Mouse (Mus musculus) erythroblast, adult 5-6 weeks (primary cell): ENCODE measurements around the gene Rdh1. TPM values are rescaled to one million over a fixed set of nuclear protein-coding genes. Genes with fewer than 3 reads are reported as not detected.
A peak's percentile ranks its signal among the peaks of the same experiment; 100 is the strongest.

Experiments used
- ATAC-seq: replicated peaks from 2 replicates; pipeline ENCODE4 v1.8.0; 2016; ENCODE audit warnings: moderate number of reproducible peaks, mild to moderate bottlenecking, moderate TSS enrichment, inconsistent platforms; ENCODE audit not compliant: poor library complexity, low FRiP score, severe bottlenecking
- total RNA-seq, 2 experiments: library from RNA; stranded (forward) in 1 of 2; stranded (reverse) in 1 of 2; fragments of 150-400 nt in 1 of 2; fragments of 200-764, 138-1000 nt in 1 of 2; gene quantifications; 2 replicates each; pipeline versions ENCODE4 v1.2.3 to v1.2.4; 2015 to 2017; ENCODE audit warnings: low replicate concordance in 2 of 2

The Rdh1 gene
- total RNA-seq (2015; ENCODE audit: low replicate concordance): not detected in 2 replicates
- total RNA-seq (2017; ENCODE audit: low replicate concordance): 0.14 TPM in 1 of 2 replicates, not detected in the other

DNA sequence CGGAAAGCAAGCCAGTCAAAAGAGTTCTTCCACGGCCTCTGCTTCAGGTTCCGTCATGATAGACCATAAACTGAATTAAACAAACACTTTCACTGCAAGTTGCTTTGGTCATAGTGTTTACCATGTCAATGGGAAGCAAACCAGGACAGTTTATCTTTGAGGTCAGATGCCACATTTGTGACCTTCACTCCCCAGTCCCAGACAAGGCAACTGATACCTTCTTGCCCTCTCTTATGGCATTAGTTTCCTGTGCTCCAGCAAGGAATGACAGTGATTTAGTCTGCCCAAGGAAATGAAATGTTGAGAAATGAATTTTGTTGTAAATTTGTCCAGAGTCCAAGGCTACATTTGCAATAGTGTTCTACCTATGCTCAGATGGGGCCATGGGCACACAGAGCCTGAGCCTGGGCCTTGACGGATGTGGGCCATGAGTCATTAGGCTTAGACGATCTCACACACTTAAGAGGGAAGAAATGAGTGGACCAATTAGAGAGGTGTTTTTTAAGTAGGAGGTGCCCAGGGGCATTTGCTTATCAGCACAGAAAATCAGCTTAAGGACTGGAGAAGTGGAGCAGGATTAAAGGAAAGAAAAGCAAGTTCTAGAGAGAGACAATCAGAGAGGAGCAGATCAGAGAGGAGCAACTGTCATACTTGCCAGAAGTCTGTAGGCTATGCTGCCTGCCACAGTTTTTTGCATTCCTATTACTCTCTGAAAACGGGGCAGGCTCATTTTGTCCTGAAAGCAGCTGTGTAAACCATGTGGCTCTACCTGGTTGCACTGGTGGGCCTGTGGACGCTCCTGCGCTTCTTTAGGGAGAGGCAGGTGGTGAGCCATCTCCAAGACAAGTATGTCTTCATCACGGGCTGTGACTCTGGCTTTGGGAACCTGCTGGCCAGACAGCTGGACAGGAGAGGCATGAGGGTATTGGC, at the start of gene Rdh1, which contains the start of gene Rdh16f1:
Gene Rdh1 (plus strand): TSS at position 541 of the 930 bp plus-strand sequence.
Gene Rdh16f1 (plus strand): TSS at position 607 of the 930 bp plus-strand sequence.
- no peak for ATAC-seq

DNA sequence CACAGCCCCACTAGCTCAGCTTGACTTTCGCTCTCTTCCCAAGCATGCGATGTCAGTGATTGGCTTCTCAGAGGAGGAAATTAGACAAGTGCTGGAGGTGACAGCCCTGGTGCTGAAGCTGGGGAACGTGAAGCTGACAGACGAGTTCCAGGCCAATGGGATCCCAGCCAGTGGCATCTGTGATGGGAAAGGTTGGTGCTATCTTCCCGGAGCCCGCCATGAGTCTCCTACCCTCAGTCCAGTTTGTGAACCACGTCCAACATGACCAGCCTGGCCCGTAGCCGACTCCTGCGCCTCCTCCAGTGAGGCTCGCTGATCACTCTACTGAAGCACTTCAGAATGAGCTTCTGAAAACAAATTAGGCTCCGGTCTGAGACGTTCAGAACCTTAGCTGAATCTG, 49.2 kb upstream of the Rdh1 start:
- ATAC-seq: no peak

DNA sequence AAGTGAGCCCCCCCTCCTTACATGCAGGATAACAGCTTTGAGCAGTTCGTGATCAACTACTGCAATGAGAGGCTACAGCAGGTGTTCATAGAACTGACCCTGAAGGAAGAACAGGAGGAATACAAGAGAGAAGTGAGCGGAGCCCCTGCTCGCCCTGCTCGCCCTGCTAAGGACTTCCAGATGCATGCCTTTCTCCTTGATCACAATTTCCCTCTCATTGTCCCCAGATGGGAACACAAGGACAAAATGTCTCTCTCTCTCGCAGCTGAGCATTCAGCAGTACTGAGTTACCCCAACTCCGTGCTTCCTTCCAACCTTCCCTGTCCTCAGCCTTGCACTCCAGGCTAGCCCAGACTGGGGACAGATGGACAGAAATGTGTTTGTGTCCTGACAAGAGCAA, 46.8 kb upstream of the Rdh1 start:
- no peak for ATAC-seq

DNA sequence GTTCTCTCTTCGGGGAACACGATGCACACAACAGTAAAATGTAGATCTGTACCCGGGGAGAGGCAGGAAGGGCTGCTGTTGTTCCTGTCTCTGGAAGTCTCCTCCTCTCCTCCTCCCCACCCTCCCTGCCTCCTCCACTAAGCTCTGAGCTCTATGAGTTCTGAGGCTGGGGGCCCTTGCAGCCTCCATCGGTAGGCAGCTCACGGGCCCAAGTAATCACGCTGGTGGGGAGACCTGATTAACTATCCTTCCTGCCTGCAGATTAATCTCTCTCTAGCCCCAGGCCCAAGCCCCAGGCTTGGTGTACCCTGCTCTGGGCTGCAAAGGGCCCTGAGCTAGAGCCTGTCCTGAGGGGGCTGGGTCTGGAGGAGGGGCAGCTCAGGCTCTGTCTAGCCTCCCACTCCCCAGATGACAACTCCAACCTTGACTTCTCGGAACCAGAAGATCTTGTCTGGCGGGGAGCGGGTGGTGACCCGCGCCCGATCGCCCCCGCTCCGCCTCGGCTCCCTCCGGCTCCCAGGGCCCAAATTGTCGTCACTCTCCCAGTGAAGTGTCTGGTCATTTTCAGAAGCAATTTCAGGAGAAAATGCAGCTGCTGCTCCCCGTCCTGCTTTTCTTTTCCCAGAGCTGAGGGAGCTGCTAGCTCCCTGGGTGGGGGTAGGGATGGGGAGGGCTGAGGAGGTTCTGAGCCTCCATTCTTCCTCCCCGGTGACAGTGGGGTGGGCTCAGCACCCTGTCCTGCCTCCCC, 37.7 kb upstream of the Rdh1 start:
- no peak for ATAC-seq

DNA sequence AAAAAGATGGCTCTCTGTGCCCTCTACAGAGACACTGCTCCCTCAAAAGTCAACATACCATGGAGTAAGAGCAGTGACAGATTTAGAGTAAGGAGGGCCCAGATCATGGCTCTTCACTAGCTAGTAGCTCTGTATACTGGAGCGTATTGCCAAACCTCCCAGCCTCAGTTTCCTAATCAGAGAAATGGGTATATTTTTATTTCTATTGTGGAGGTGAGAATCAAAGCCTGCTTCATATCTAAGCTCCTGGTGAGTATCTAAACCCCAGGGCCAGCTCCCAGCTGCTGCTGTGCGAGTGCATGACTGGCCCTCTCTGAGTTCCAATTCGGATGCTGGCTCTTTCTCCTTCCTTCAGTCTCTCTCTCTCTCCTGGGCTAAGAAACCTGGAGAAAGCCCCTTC, 35.3 kb upstream of the Rdh1 start, which contains the start of gene Tac2:
Gene Tac2 (plus strand): TSS at position 301 of the 400 bp plus-strand sequence.
- no peak for ATAC-seq

DNA sequence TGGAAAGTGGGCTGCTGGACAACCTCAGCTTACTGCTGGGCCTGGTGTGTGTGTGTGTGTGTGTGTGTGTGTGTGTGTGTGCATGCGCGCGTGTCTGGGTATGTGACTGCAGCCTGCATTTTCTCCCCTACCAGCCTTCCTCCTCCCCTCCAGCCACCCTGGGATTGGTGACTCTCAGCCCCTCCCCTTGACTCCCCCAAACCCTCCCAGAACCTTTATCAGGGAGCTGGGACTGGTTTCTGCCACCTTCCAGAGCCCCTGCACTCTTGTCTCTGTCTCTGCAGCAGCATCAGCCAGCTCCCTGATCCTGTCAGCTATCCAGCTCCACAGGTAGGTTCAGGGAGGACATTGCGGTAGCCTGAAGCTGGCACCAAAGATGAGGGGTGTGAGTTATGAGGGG, 34.4 kb upstream of the Rdh1 start:
- ATAC-seq: no peak

DNA sequence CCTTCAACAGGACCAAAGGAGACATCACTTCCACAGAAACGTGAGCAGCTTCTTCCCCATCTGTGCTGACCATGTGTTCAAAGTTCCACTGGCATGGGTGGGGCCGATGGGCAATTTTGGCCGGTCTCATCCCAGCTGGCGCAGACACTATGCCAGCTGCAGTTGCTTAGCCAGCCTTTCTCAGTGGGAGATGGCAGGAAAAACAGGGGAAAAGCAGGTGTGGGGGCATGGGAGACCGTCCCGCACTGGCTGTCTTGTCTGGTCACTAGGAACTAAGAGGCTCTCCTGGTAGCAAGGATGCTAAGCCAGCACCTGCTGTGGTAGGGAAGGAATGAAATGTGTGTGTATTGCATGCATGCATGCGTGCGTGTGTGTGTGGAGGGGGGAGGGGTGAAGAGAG, 31.1 kb upstream of the Rdh1 start:
- ATAC-seq: no peak

DNA sequence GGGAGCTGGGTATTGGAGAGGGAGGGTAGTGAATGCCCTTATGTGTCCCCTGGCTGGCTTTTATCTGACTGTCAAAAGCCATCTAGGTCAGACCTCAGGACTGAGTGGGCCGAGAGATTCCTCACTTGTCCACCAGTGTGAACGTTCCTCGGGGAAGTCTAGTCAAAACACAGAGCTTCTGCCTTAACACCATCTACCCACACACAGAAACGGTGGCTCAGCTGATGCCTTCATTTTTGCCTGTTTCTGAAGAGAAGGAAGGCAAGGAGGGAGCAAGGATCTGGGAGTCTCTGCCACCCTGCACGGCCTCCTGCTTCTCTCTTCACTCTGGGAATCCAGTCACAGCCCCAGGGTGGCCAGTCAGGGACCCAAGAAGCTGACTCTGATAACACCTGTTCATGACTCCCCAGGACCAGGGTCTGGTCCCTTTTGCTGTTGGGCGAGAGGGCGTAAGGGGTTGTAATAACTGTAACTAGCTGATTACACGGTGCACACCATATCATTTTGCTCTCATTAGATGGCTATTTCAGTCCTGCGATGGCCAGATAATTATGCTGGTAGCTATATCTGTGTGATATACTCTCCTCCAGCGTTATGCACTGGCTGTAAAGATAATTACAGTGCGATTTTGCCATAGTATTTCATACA, 29.1 kb upstream of the Rdh1 start:
- peak; percentile 72 for ATAC-seq

DNA sequence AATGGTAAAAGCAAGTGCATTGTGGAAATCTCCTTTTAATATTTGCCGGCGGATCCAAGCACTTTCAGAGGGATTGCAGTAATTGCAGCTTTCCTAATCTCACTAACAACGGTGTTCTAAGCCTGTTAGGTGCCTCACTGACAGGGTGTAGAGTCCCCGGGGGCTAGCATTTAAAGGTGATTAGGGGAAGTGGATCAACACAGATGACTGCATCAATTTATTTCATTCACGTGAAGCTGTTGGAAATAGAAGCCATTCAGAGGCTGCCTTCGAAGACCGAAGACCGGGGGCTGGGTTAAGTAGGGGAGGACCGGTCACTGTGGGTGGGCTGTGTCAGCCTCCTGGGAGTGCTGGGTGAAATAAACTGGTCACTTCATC, 28.6 kb upstream of the Rdh1 start:
- ATAC-seq: no peak

DNA sequence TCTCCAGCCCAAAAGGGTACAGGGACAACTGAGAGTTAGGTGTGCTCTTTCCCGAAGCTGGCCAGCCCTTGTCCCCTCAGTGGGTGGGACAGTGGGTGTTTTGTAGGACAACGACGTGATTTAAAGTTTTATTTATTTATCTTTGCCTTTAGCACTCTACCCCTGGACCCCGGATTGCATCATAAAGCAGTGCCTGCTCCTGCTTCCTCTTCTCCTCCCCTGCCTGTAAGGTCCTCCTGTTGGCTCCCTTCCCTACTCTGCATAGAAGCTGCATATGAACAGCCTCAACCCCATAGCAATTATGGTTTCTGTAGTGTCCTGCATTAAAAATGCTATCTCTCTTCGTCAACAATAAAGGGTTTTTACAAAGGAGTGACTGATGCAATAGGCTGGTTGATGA, 28.1 kb upstream of the Rdh1 start:
- no peak for ATAC-seq

DNA sequence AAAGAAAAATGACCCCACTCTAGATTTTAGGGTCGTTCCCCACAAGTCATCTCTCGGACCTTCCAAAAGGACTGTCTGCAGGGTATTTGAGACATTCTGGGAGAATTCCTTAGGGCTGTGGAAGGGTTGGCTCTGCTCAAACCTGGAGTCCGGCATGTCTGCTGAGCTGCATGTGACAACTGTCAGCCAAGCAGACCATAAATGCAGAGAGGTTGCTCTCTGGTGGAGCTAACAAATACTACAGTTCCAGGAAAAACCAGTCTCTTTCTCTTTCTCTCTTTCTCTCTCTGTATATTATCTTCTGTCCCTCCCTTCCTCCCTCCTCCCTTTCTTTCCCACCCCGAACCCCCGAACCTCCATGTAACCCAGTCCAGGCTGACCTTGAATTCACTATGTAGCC, 25.1 kb upstream of the Rdh1 start:
- ATAC-seq: no peak

DNA sequence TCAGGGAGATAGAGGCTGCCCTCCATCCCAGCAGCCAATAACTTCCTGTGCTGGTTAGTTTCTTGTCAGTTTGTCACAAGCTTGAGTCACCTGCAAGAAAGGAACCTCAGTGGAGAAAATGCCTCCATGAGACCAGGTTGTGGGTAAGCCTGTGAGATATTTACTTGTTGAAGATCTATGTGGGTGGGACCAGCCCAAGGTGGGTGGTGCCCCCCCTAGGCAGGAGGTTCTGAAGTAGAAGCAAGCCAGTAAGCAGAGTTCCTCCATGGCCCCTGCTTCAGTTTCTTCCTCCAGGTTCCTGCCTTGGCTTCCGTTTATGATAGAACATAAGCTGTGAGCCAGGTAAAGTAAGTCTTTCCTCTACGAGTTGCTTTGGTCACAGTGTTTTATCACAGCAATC, 23.3 kb upstream of the Rdh1 start:
- ATAC-seq: no peak

DNA sequence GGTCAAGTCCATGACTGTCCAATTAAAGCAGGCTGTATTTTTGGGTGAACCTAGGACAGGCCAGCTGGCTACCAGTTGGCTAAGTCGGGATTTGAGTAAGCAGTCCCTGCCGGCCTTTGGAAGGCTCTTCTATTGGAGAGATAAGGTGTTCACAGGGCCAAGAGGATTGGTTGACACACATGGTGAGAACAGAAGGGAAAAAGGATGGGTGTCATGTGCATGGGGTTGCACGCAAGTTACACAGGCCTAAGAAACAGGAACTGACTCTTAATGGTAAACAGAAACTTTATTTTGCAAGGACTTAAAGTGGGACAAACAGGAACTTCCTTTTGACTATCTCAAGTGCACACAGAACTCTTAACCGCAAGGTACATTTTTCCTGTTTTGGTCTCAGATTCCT, 22.6 kb upstream of the Rdh1 start:
- no peak for ATAC-seq

DNA sequence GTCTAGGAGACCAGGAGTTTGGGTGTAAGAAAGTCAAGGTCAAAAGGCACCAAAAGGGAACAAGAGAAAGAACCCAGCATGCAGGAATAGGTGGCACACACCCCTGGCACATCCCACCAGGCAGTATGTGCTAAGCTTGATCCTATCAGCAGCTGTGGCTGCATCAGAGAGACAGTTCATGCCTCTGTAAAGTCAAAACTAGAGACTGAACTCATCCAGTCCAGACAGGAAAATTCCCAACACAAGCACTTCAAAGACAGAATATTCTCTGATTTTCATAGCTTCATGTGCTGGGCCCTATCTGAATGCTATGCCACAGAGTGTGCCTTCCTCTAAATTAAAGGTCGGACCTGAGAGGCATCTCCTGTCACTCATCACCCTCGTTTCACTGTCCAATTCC, 22.0 kb upstream of the Rdh1 start:
- no peak for ATAC-seq

DNA sequence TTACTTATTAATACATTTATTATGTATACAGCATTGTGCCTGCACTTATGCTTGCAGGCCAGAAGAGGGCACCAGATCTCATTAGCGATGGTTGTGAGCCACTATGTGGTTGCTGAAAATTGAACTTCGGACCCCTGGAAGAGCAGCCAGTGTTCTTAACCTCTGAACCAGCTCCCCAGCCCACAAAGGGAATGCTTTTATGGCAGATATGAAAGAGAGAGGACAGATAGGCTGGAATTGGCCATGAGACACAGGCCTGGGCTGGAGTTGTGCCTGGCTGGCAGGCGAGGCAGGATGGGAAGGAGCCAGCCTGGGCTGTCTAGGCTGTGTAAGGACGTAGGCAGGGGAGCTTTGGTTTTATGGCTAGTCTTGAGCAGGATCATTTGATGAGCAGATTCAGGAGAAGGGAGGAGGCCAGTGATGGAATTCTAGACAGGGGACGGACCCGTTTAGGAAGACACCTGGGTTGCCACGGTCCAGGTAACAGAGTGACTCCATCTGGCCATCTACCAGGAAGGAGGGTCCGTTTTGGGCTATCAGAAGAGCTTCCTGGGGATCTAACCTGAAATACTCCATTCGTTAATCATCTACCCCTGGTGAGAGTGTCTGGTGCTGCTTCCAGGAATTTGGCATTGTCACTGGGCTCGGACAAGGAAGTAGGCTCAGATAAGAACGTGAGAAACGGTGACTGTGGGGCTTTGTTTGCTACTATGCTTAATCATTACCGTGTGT, 21.2 kb upstream of the Rdh1 start:
- peak; percentile 34; the same call in 1 of the 2 replicates for ATAC-seq

DNA sequence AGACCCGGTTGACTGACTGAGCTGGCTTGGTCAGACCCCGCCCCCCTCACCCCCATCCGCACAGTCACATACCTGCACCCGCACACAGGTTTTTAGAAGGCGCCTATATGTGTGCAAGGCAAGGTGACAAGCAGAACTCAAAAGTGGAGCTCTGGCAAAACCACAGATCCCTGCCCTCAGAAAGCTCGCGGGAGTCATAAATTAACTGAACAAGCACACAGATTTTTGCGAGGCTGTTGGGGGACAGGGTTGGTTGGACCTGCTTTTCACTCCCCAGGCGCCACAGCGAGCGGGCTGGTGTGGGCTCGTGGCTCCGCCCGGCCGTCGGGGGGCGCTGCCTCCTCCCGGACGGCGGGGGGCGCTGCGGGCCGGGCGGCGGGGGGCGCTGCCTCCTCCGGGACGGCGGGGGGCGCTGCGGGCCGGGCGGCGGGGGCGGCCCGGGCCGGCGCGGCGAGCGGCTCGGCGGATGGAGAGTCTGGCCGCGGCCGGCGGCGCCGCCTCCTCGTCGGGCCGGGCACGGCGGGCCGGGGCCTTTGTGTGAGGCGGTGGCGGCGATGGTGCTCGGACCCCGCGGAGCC, 20.3 kb upstream of the Rdh1 start, which contains the start of gene Zbtb39:
Gene Zbtb39 (plus strand): TSS at position 456 of the 578 bp plus-strand sequence.
- ATAC-seq: peak; percentile 47; the same call in 1 of the 2 replicates

DNA sequence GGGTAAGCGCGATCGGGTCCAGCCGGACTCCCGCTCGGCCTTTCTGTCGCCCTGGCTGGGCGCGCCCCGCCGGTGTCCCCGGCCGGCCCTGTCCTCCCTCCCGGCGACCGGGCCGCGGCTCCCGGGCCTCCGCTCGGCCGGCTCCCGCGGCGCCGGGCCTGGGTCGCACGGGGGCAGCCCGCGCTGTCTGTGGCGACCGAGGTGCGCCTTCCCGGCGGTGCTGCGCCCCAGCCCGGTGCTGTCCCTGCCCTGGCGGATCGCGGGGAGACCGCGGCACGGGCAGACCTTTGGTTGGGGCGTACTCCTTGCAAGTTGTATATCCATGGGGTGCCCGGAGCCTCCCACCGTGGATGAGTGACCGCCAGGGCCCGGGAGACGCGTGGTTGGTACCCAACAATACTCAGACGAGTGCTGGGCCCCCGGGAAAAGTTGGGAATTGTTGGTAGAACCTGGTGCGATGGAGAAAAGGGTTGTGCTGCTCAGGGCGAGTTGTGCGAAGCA, 19.8 kb upstream of the Rdh1 start:
- no peak for ATAC-seq

DNA sequence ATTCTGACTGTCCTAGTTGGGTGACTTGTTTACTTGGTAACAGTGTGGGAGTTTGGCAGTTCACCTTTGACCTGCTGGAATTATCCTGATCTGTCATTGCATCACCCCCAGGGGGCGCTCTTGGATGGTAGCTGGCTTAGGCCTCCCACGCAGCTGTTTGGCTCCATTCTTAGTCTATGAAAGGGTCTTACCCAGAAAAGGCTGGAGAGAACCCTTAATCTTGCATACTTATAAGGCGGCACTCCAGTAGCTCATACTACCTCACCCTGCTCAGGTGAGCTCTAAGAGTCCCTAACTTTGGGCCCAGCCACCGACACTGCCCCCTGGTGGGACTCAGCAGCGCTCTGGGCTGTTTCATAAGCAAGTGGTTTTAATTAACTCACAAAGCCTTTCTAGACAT, 14.9 kb upstream of the Rdh1 start:
- peak; percentile 63 for ATAC-seq

DNA sequence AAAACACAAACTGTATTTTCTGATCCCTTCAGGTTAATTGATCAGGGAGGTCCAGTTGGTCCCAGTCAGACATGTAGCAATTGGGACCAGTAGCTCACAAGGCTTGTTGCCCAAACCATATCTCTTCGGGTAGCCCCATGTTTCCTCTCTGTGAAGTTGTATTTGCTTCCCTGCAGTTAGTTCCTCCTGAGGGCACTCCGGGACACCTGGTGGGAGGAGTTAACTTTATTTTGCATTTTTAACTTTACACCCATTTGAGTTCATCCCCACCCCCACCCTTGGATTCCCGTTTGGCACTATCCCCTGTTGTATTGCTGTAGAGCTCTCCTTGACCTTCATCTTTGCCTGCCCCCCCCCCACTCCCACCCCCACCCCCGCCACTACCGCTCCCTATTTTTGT, 13.6 kb upstream of the Rdh1 start:
- no peak for ATAC-seq
